Mouse (Mus musculus): ENCODE results near the gene Setd2. TPM values are rescaled to one million over a fixed set of nuclear protein-coding genes. Genes with fewer than 3 reads are reported as not detected.

Gene Setd2
- polyA plus RNA-seq, 1 experiment from 2014 or later, result 48.4 TPM

- H3K4me3 ChIP-seq (replicated peaks; ENCODE audit: low read length), result no peak overlapping the region
- H3K4me2 ChIP-seq (replicated peaks), result no peak overlapping the region
- 88% methylated on average over 4 of the region's 4 CpGs for WGBS
- no peaks in the 10 kb centered on the region for H3K27me3 ChIP-seq (ENCODE audit: control insufficient read depth, insufficient read depth, low read length)
- peaks cover 10% of the 10 kb centered on the region for H3K4me1 ChIP-seq (replicated peaks; ENCODE audit: control insufficient read depth, insufficient read depth, low read length)
- no peak for ATAC-seq (ENCODE audit: low FRiP score)
- no peak overlapping the region for H3K27ac ChIP-seq
- no peak for DNase-seq (ENCODE audit: low spot score)
- H3K36me3 ChIP-seq (replicated peaks; ENCODE audit: control insufficient read depth, insufficient read depth), result no peaks in the 10 kb centered on the region
- no peak overlapping the region for H3K9ac ChIP-seq
- no peaks in the 10 kb centered on the region for H3K9me3 ChIP-seq (ENCODE audit: control insufficient read depth, low read length)
Observed at GRCm38 (mm10) chr9:110667219-110667836, 134.9 kb downstream of the Setd2 start.

Small RNA genes within 50 kb of the gene (microRNA-seq; reads per million reads assigned to microRNA genes)
- gene Mir8107, result not detected

Other genes with a start within 250 kb of the Setd2 start
- gene Elp6, start 227.4 kb upstream of the Setd2 start, polyA plus RNA-seq (2014; fragmentation: Nextera tagmentation; extraction: Ambion mirVana), result 35.9 TPM in 2 replicates
- 53.5 and 54.6 TPM in 2 replicates for gene Scap, start 199.3 kb upstream of the Setd2 start, polyA plus RNA-seq (2014; fragmentation: Nextera tagmentation; extraction: Ambion mirVana)
- gene Ptpn23, start 124.4 kb upstream of the Setd2 start, polyA plus RNA-seq (2014; fragmentation: Nextera tagmentation; extraction: Ambion mirVana), result 22.7 and 22.9 TPM in 2 replicates
- 1.4 and 2.9 TPM in 2 replicates for gene Ngp, start 112.8 kb upstream of the Setd2 start, polyA plus RNA-seq (2014; fragmentation: Nextera tagmentation; extraction: Ambion mirVana)
- gene Klhl18, start 55.9 kb upstream of the Setd2 start, polyA plus RNA-seq (2014; fragmentation: Nextera tagmentation; extraction: Ambion mirVana), result 22.6 and 28.6 TPM in 2 replicates
- 4.4 and 6.5 TPM in 2 replicates for gene Kif9, start 55.6 kb upstream of the Setd2 start, polyA plus RNA-seq (2014; fragmentation: Nextera tagmentation; extraction: Ambion mirVana)
- gene Nradd, start 91.9 kb downstream of the Setd2 start, polyA plus RNA-seq (2014; fragmentation: Nextera tagmentation; extraction: Ambion mirVana), result 16.4 and 16.8 TPM in 2 replicates
- 2.2 and 4.0 TPM in 2 replicates for gene Nbeal2, start 121.6 kb downstream of the Setd2 start, polyA plus RNA-seq (2014; fragmentation: Nextera tagmentation; extraction: Ambion mirVana)
- 84.6 and 97.6 TPM in 2 replicates for gene Ccdc12, start 123.9 kb downstream of the Setd2 start, polyA plus RNA-seq (2014; fragmentation: Nextera tagmentation; extraction: Ambion mirVana)
- 0.26 and 0.43 TPM in 2 replicates for gene Myl3, start 209.3 kb downstream of the Setd2 start, polyA plus RNA-seq (2014; fragmentation: Nextera tagmentation; extraction: Ambion mirVana)
- 10.1 and 12.8 TPM in 2 replicates for gene Pth1r, start 214.5 kb downstream of the Setd2 start, polyA plus RNA-seq (2014; fragmentation: Nextera tagmentation; extraction: Ambion mirVana)

Measured in hindbrain, embryonic 14.5 days (tissue).